Mouse (Mus musculus) hindbrain, embryonic 12.5 days (tissue): Measurements from ENCODE around the gene Kifc1. TPM values are rescaled to one million over a fixed set of nuclear protein-coding genes. Genes with fewer than 3 reads are reported as not detected.

Source experiments
- ATAC-seq: fragments of 200-750 bp; cut with Nextera tagmentation; 2 replicates; pipeline ENCODE4 v1.8.0; 2017; ENCODE audit warnings: moderate TSS enrichment; ENCODE audit not compliant: low FRiP score
- H3K27ac ChIP-seq: fragments of 300-500 bp; sonication (generic); 2 replicates; pipeline ENCODE4 v1.5.1; 2016; ENCODE audit warnings: mild to moderate bottlenecking
- H3K27me3 ChIP-seq: fragments of 300-500 bp; sonication (generic); 2 replicates; pipeline ENCODE4 v1.6.1; 2016; ENCODE audit warnings: mild to moderate bottlenecking
- H3K36me3 ChIP-seq: fragments of 300-500 bp; sonication (generic); 2 replicates; pipeline ENCODE4 v1.6.1; 2016; ENCODE audit warnings: mild to moderate bottlenecking
- H3K4me1 ChIP-seq: fragments of 300-500 bp; sonication (generic); 2 replicates; pipeline ENCODE4 v1.6.1; 2016
- H3K4me2 ChIP-seq: fragments of 300-500 bp; sonication (generic); replicated peaks from 2 replicates; pipeline ENCODE4 v1.6.1; 2016; ENCODE audit warnings: mild to moderate bottlenecking
- H3K4me3 ChIP-seq: fragments of 300-500 bp; sonication (generic); 2 replicates; pipeline ENCODE4 v1.5.1; 2016; ENCODE audit warnings: mild to moderate bottlenecking
- H3K9ac ChIP-seq: fragments of 300-500 bp; sonication (generic); 2 replicates; pipeline ENCODE4 v1.6.1; 2016; ENCODE audit warnings: mild to moderate bottlenecking, moderate library complexity
- H3K9me3 ChIP-seq: fragments of 300-500 bp; sonication (generic); replicated peaks from 2 replicates; pipeline ENCODE4 v1.6.1; 2016; ENCODE audit warnings: mild to moderate bottlenecking
- WGBS: fragments of 180-500 bp; shearing (Covaris S2); methylation state at CpG from one replicate; pipeline ENCODE4 v1.1.7; 2016; 5-methylcytosine and 5-hydroxymethylcytosine counted together
- polyA plus RNA-seq: library from polyadenylated mRNA; unstranded; fragments of >200 nt; fragmentation: Nextera tagmentation; extraction: Ambion mirVana; gene quantifications from 2 replicates; pipeline ENCODE4 v1.2.1, GENCODE M21; 2016

Kifc1 gene
- polyA plus RNA-seq: 3.2 and 4.1 TPM in 2 replicates

- H3K36me3 ChIP-seq: 0 out of 2 replicates have a peak, but pooled peaks cover 8% of the 10 kb centered on the region
- peak within 1 kb of the TSS; percentile 70 for H3K4me3 ChIP-seq
- ATAC-seq: peak; percentile 99
- peak within 1 kb of the TSS; percentile 68 for H3K4me2 ChIP-seq
- peaks cover 9% of the 10 kb centered on the region for H3K4me1 ChIP-seq
- H3K27ac ChIP-seq: peak within 1 kb of the TSS; percentile 55; the same call in 1 of the 2 replicates
- WGBS: 1% methylated on average over 49 of the region's 49 CpGs
- peak within 1 kb of the TSS; percentile 68 for H3K9ac ChIP-seq
- H3K9me3 ChIP-seq: no peaks in the 10 kb centered on the region
- H3K27me3 ChIP-seq: no peaks in the 10 kb centered on the region; the same call in 1 of the 2 replicates
Measured at GRCm38 (mm10) chr17:33890533-33891059, at the start of gene Kifc1. TSS of gene Kifc1 (minus strand) at chr17:33890661.

DNA sequence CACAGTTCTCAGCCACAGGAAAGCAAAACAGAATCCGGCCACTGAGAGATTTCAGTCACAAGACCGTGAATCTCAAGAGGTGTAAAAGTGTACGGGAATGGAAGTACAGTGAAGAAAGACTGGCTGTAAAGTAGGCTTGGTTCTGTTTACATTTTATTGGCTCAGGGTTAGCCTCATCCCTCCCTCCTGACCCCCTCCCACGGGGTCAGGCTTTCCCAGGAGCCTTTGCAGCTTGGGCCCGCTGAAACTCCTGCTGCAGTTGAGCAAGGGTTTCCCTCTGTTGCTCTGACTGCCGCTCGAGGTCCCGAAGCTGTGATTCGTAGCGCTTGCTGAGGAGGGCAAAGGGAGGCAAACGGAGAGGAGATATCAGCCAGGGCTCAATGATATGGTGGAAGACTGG, 48.3 kb upstream of the Kifc1 start:
- H3K4me3 ChIP-seq: peak overlapping the region; percentile 84; the same call in 1 of the 2 replicates
- no peak overlapping the region for H3K27ac ChIP-seq
- 82% methylated on average over 11 of the region's 11 CpGs for WGBS
- H3K9me3 ChIP-seq: no peaks in the 10 kb centered on the region
- H3K9ac ChIP-seq: no peak overlapping the region
- peak overlapping the region; percentile 97; the same call in 1 of the 2 replicates for H3K4me2 ChIP-seq
- no peaks in the 10 kb centered on the region for H3K27me3 ChIP-seq
- peaks cover 49% of the 10 kb centered on the region for H3K36me3 ChIP-seq
- ATAC-seq: no peak
- H3K4me1 ChIP-seq: peaks cover 23% of the 10 kb centered on the region

GRCm38 (mm10) chr17:33936993-33937392, 46.5 kb upstream of the Kifc1 start:
- Histone ChIP-seq H3K4me1 (peaks cover 22% of the 10 kb centered on the region), H3K9ac (no peak overlapping the region; the same call in 1 of the 2 replicates), H3K36me3 (peaks cover 54% of the 10 kb centered on the region), H3K27me3 (no peaks in the 10 kb centered on the region), H3K9me3 (no peaks in the 10 kb centered on the region), H3K4me2 (no peak overlapping the region), H3K4me3 (0 out of 2 replicates have a peak overlapping the region, but pooled peaks have one; percentile 1), H3K27ac (no peak overlapping the region)
- WGBS: 82% methylated on average over 15 of the region's 15 CpGs
- no peak for ATAC-seq

DNA sequence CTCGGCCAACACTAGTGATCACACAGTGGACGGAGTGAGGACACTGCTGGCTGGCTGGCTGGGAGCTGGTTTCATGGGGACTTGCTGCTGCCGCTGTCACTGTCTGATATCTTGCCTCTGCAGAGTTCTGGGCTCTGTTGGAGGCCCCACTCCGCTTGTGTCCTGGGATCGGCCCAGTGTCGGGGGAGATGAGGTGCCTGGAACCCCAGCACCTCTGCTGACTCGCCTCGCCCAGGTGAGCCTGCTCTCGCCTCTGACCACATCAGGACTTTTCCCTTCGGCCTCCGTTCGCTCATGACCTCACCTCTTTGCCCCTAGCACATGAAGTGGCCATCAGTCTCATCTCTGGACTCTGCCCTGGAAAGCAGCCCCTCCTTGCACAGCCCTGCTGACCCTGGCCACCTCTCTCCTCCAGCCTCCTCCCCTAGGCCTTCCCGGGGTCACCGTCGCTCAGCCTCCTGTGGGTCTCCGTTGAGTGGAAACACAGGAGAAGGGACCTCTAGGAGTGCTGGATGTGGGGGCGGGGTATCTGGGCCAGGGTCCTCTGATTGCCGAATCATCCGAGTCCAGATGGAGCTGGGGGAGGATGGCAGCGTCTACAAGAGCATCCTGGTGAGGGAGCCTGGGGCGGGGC, 45.1 kb upstream of the Kifc1 start:
- Histone ChIP-seq H3K4me2 (no peak overlapping the region), H3K9me3 (no peaks in the 10 kb centered on the region), H3K27ac (no peak overlapping the region), H3K27me3 (no peaks in the 10 kb centered on the region), H3K36me3 (peaks cover 56% of the 10 kb centered on the region), H3K9ac (no peak overlapping the region), H3K4me1 (peaks cover 21% of the 10 kb centered on the region), H3K4me3 (no peak overlapping the region)
- ATAC-seq: no peak
- WGBS: 89% methylated on average over 21 of the region's 21 CpGs

DNA sequence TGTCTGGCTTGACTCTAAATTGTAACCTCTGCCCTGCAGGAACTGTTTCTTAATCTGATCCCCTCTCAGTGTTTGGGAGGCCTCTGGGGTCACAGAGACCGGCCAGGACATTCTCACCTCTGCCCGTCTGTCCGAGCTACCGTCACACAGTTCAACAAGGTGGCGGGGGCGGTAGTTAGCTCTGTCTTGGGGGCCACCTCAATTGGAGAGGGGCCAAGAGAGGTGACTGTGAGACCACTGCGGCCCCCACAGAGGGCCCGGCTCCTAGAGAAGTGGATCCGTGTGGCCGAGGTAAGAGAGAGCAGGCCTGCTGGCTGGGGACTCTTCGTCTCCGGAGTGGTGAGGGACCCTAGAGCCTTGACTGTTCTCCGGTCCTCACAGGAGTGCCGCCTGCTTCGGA, 42.5 kb upstream of the Kifc1 start:
- WGBS: 92% methylated on average over 15 of the region's 15 CpGs

GRCm38 (mm10) chr17:33932448-33932847, 42.0 kb upstream of the Kifc1 start:
- H3K27ac ChIP-seq: no peak overlapping the region
- no peaks in the 10 kb centered on the region for H3K27me3 ChIP-seq
- H3K4me3 ChIP-seq: no peak overlapping the region
- H3K4me2 ChIP-seq: no peak overlapping the region
- ATAC-seq: no peak
- peaks cover 47% of the 10 kb centered on the region for H3K36me3 ChIP-seq
- 85% methylated on average over 14 of the region's 14 CpGs for WGBS
- no peak overlapping the region for H3K9ac ChIP-seq
- H3K9me3 ChIP-seq: no peaks in the 10 kb centered on the region
- peaks cover 24% of the 10 kb centered on the region for H3K4me1 ChIP-seq

More for the DNA sequence above, 42.5 kb upstream of the Kifc1 start:
- no peak overlapping the region for H3K9ac ChIP-seq
- no peak for ATAC-seq
- peaks cover 19% of the 10 kb centered on the region for H3K4me1 ChIP-seq
- peaks cover 49% of the 10 kb centered on the region for H3K36me3 ChIP-seq
- no peaks in the 10 kb centered on the region for H3K9me3 ChIP-seq
- no peak overlapping the region for H3K4me2 ChIP-seq
- no peak overlapping the region for H3K27ac ChIP-seq
- no peaks in the 10 kb centered on the region for H3K27me3 ChIP-seq
- H3K4me3 ChIP-seq: no peak overlapping the region

GRCm38 (mm10) chr17:33931947-33932346, 41.5 kb upstream of the Kifc1 start:
- H3K4me1 ChIP-seq: peaks cover 25% of the 10 kb centered on the region
- peaks cover 42% of the 10 kb centered on the region for H3K36me3 ChIP-seq
- WGBS: 89% methylated on average over 11 of the region's 11 CpGs
- no peaks in the 10 kb centered on the region for H3K27me3 ChIP-seq
- no peak overlapping the region for H3K4me3 ChIP-seq
- no peak for ATAC-seq
- H3K9ac ChIP-seq: no peak overlapping the region
- H3K27ac ChIP-seq: no peak overlapping the region
- no peaks in the 10 kb centered on the region for H3K9me3 ChIP-seq
- no peak overlapping the region for H3K4me2 ChIP-seq

DNA sequence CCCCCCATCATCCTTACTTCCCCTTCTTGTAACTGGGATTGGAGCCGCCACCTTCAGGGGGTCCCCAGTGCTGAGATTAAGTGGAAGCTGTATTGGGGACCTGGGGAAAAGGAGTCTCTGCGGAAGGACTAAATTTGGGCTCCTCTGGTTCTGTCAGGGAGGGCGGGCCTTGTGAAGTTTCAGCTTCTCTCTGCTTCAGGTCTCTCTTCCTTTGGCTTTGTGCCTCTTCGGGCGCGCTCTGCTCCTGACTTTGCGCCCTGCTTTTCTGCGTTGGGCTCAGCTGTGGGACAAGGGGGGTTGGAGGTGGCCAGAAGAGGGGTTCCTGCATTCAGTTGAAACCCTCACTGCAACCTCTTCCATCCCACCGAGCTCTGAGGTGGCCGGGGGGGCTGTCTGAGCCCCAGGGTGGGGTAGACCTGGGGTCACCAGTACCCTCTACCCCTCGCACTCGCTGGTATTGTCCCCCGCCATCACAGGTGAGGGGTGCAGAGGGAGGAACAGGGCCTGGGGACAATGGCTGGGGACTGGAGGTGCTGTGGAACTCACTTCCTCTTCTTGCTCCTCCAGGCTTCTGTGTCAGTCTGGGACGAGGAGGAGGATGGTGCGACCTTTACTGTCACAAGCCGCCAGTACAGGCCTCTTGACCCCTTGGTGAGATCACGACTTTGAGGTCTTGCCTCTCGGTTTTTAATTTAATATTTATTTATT, 40.9 kb upstream of the Kifc1 start:
- H3K27me3 ChIP-seq: no peaks in the 10 kb centered on the region
- H3K9ac ChIP-seq: peak overlapping the region; percentile 94
- 40% methylated on average over 18 of the region's 18 CpGs for whole genome bisulfite sequencing
- no peaks in the 10 kb centered on the region for H3K9me3 ChIP-seq
- peaks cover 40% of the 10 kb centered on the region for H3K36me3 ChIP-seq
- peak overlapping the region; percentile 87 for H3K4me3 ChIP-seq
- no peak overlapping the region for H3K27ac ChIP-seq
- peak overlapping the region; percentile 98 for H3K4me2 ChIP-seq
- ATAC-seq: no peak
- H3K4me1 ChIP-seq: peaks cover 25% of the 10 kb centered on the region

GRCm38 (mm10) chr17:33930280-33931158, 40.1 kb upstream of the Kifc1 start:
- peak overlapping the region; percentile 98 for H3K4me2 ChIP-seq
- peak overlapping the region; percentile 87 for H3K4me3 ChIP-seq
- 0 out of 2 replicates have a peak, but pooled peaks have one; percentile 8 for ATAC-seq
- peaks cover 41% of the 10 kb centered on the region for H3K36me3 ChIP-seq
- H3K4me1 ChIP-seq: peaks cover 25% of the 10 kb centered on the region
- H3K9ac ChIP-seq: peak overlapping the region; percentile 94
- no peaks in the 10 kb centered on the region for H3K9me3 ChIP-seq
- under 1% methylated on average over 44 of the region's 45 CpGs for WGBS
- H3K27me3 ChIP-seq: no peaks in the 10 kb centered on the region
- H3K27ac ChIP-seq: peak overlapping the region; percentile 96

- Histone ChIP-seq H3K27ac (peak within 1 kb of the TSS; percentile 96), H3K36me3 (peaks cover 36% of the 10 kb centered on the region), H3K4me2 (peak within 1 kb of the TSS; percentile 98), H3K4me1 (peaks cover 25% of the 10 kb centered on the region), H3K9ac (peak within 1 kb of the TSS; percentile 94), H3K9me3 (no peaks in the 10 kb centered on the region), H3K27me3 (no peaks in the 10 kb centered on the region), H3K4me3 (peak within 1 kb of the TSS; percentile 87)
- WGBS: under 1% methylated on average over 77 of the region's 80 CpGs
- peak; percentile 80 for ATAC-seq
Measured at GRCm38 (mm10) chr17:33929371-33930279, 39.2 kb upstream of the Kifc1 start, which contains the start of gene Rgl2. TSS of gene Rgl2 (plus strand) at chr17:33929543.
